Mouse (Mus musculus): ENCODE results near the gene Hbp1.

Hbp1 gene

GRCm38 (mm10) chr12:31907436-31907835 lies 42.9 kb downstream of the Hbp1 start:
- no peak for DNase-seq (ENCODE audit: low spot score in 2 of 2)

GRCm38 (mm10) chr12:31905696-31906551 lies 44.4 kb downstream of the Hbp1 start:
- DNase-seq (ENCODE audit: low spot score in 2 of 2): no peak

- no peak for DNase-seq (ENCODE audit: low spot score in 2 of 2)
Measured at GRCm38 (mm10) chr12:31900391-31900914, 49.9 kb downstream of the Hbp1 start.

- no peak for DNase-seq (ENCODE audit: low spot score in 2 of 2)
Measured at GRCm38 (mm10) chr12:31897456-31897855, 52.9 kb downstream of the Hbp1 start.

- no peak for DNase-seq (ENCODE audit: low spot score in 2 of 2)
Measured at GRCm38 (mm10) chr12:31896986-31897385, 53.3 kb downstream of the Hbp1 start.

- DNase-seq (ENCODE audit: low spot score in 2 of 2): no peak
Measured at GRCm38 (mm10) chr12:31896295-31896694, 54.0 kb downstream of the Hbp1 start.

- no peak for DNase-seq (ENCODE audit: low spot score in 2 of 2)
Measured at GRCm38 (mm10) chr12:31895888-31896287, 54.4 kb downstream of the Hbp1 start.

GRCm38 (mm10) chr12:31895095-31895734 lies 55.1 kb downstream of the Hbp1 start:
- DNase-seq (ENCODE audit: low spot score in 2 of 2): no peak

GRCm38 (mm10) chr12:31892771-31893170 lies 57.6 kb downstream of the Hbp1 start:
- DNase-seq (ENCODE audit: low spot score in 2 of 2): no peak

GRCm38 (mm10) chr12:31892079-31892478 lies 58.3 kb downstream of the Hbp1 start:
- no peak for DNase-seq (ENCODE audit: low spot score in 2 of 2)

- no peak for DNase-seq (ENCODE audit: low spot score in 2 of 2)
Measured at GRCm38 (mm10) chr12:31890685-31891084, 59.6 kb downstream of the Hbp1 start.

GRCm38 (mm10) chr12:31885844-31886606 lies 64.3 kb downstream of the Hbp1 start:
- DNase-seq (ENCODE audit: low spot score in 2 of 2): no peak

- no peak for DNase-seq (ENCODE audit: low spot score in 2 of 2)
Measured at GRCm38 (mm10) chr12:31885084-31885483, 65.3 kb downstream of the Hbp1 start.

GRCm38 (mm10) chr12:31884365-31884764 lies 66.0 kb downstream of the Hbp1 start:
- no peak for DNase-seq (ENCODE audit: low spot score in 2 of 2)

GRCm38 (mm10) chr12:31882736-31883135 lies 67.6 kb downstream of the Hbp1 start:
- DNase-seq (ENCODE audit: low spot score in 2 of 2): no peak

- DNase-seq (ENCODE audit: low spot score in 2 of 2): no peak
Measured at GRCm38 (mm10) chr12:31876775-31877174, 73.6 kb downstream of the Hbp1 start.
